Mouse (Mus musculus) layer of hippocampus, adult 2 months (tissue): Measurements from ENCODE around the gene Taar9. TPM values are rescaled to one million over a fixed set of nuclear protein-coding genes. Genes with fewer than 3 reads are reported as not detected.
A peak's percentile ranks its signal among the peaks of the same experiment; 100 is the strongest.
"Not testable (repeated sequence)": the region's sequence is repeated elsewhere in the genome, so short reads cannot be mapped to it uniquely, and the experiment has no call there.

ENCODE experiments used
- DNase-seq, 2 experiments: peaks; one replicate each; pipeline ENCODE4 v3.0.0; 2022; ENCODE audit warnings: low spot score in 2 of 2
- H3K27ac ChIP-seq: fragments of 200-600 bp; 2 replicates; pipeline ENCODE4 v1.8.1; 2022
- H3K4me3 ChIP-seq: fragments of 200-600 bp; 2 replicates; pipeline ENCODE4 v1.8.1; 2022; ENCODE audit warnings: mild to moderate bottlenecking
- CTCF ChIP-seq: fragments of 200-600 bp; conservative IDR thresholded peaks from 2 replicates; pipeline ENCODE4 v1.8.1; 2022; ENCODE audit warnings: antibody characterized with exemption, mild to moderate bottlenecking, moderate library complexity
- long read RNA-seq, 2 experiments: library from polyadenylated mRNA; stranded (forward); transcript quantifications; one replicate each; pipeline ENCODE4 v2.0.0; 2021; ENCODE audit warnings: borderline mapping rate in 2 of 2
- total RNA-seq, 2 experiments: library from RNA; stranded (reverse); gene quantifications; 2 replicates each; pipeline ENCODE4 v1.2.3; 2021

Gene Taar9
- total RNA-seq, result not detected
- long read RNA-seq, experiment 1, result 0 reads
- long read RNA-seq, experiment 2, result 0 reads

GRCm38 (mm10) chr10:24109434-24109833 lies at the start of gene Taar9:
Gene Taar9, minus strand, starts transcription at chr10:24109534.
- H3K27ac ChIP-seq, H3K4me3 ChIP-seq, DNase-seq: not testable (repeated sequence)

- no peak overlapping the region for H3K4me3 ChIP-seq
- peak overlapping the region; percentile 46; the same call in 1 of the 2 replicates for H3K27ac ChIP-seq
- peak; percentile 40 to 57 for DNase-seq
- no peak for TF ChIP-seq CTCF
Measured at GRCm38 (mm10) chr10:24158470-24159254, 49.3 kb upstream of the Taar9 start.

GRCm38 (mm10) chr10:24150086-24150485 lies 40.8 kb upstream of the Taar9 start:
- Histone ChIP-seq H3K4me3 (peak overlapping the region; percentile 70), H3K27ac (peak overlapping the region; percentile 94; the same call in 1 of the 2 replicates)
- peak in 1 of 2 experiments; percentile 21 for DNase-seq
- no peak for TF ChIP-seq CTCF

- TF ChIP-seq CTCF, result no peak
- peak within 1 kb of the TSS; percentile 94 for H3K27ac ChIP-seq
- H3K4me3 ChIP-seq, result peak within 1 kb of the TSS; percentile 70
- DNase-seq, result peak; percentile 93
Measured at GRCm38 (mm10) chr10:24149135-24149781, 39.9 kb upstream of the Taar9 start, which contains the start of gene Stx7. Gene Stx7, plus strand, starts transcription at chr10:24149302.

- H3K4me3 ChIP-seq, result no peak overlapping the region
- no peak for TF ChIP-seq CTCF
- DNase-seq, result no peak
- H3K27ac ChIP-seq, result no peak overlapping the region
Measured at GRCm38 (mm10) chr10:24142735-24143134, 33.4 kb upstream of the Taar9 start.

- no peak for TF ChIP-seq CTCF
- no peak for DNase-seq
- Histone ChIP-seq H3K4me3 (no peak overlapping the region), H3K27ac (no peak overlapping the region)
Measured at GRCm38 (mm10) chr10:24138623-24139261, 29.4 kb upstream of the Taar9 start.

GRCm38 (mm10) chr10:24134071-24134645 lies 24.8 kb upstream of the Taar9 start:
- no peak overlapping the region for H3K4me3 ChIP-seq
- H3K27ac ChIP-seq, result no peak overlapping the region
- no peak for TF ChIP-seq CTCF
- DNase-seq, result no peak

- no peak for DNase-seq
- Histone ChIP-seq H3K4me3 (no peak overlapping the region), H3K27ac (no peak overlapping the region)
- no peak for TF ChIP-seq CTCF
Measured at GRCm38 (mm10) chr10:24133132-24133531, 23.8 kb upstream of the Taar9 start.

- no peak for TF ChIP-seq CTCF
- no peak overlapping the region for H3K27ac ChIP-seq
- DNase-seq, result no peak
- no peak overlapping the region for H3K4me3 ChIP-seq
Measured at GRCm38 (mm10) chr10:24132273-24132672, 22.9 kb upstream of the Taar9 start.

GRCm38 (mm10) chr10:24131451-24132262 lies 22.3 kb upstream of the Taar9 start:
- no peak overlapping the region for H3K27ac ChIP-seq
- peak overlapping the region; percentile 32 for H3K4me3 ChIP-seq
- peak; percentile 68 to 70 for DNase-seq
- TF ChIP-seq CTCF, result peak; percentile 86

- no peak overlapping the region for H3K27ac ChIP-seq
- DNase-seq, result peak; percentile 36 to 38
- TF ChIP-seq CTCF, result peak; percentile 86
- no peak overlapping the region for H3K4me3 ChIP-seq
Measured at GRCm38 (mm10) chr10:24111116-24111778, 1.9 kb upstream of the Taar9 start.
